Comparison of ENCODE assay signal across 23 mouse cellular contexts in the genomic region with DNA sequence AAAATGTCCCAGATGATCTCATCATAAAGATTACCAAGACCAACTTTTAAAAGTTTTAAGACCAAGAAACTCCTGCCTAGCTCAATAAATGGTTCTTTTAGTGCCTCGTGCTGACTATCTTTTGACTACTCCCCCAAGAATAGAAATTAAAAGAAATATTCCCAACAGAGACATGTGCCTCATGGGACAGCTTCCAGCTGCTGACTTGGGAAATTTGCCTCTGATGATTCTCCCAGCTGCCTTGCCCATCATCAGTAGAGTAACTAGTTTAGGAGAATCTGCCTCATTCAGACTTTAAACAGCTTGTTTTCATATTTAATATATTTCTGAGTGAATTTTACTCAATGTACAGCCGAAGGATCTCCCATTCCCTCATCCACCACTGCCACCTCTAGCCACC.
DNase-seq lines count a peak whose midpoint lies in the region; ATAC-seq and TF ChIP-seq lines count a peak whose summit lies in the region.
"Had no signal": no experiment of that assay in that cellular context is flagged by ENCODE, and none has a peak within 500 bp of the region (broad histone marks: within the 10 kb centered on the region; RNA-seq: fewer than 3 reads in every experiment).

No protein-coding gene starts in this region.

- H3K4me3 ChIP-seq in kidney, embryonic 15.5 days (replicated peaks), result no peak overlapping the region
- H3K4me3 ChIP-seq in lung, postnatal 0 days (ENCODE audit: low read depth, low read length), result no peak overlapping the region
- H3K4me3 ChIP-seq: embryonic facial prominence, embryonic 10.5 days; embryonic facial prominence, embryonic 13.5 days; erythroblast, embryonic 14.5 days; forebrain, embryonic 12.5 days; forebrain, embryonic 15.5 days; hindbrain, embryonic 12.5 days had no signal

- H3K4me2 ChIP-seq in kidney, embryonic 15.5 days, result no peak overlapping the region
- no peak overlapping the region for H3K4me2 ChIP-seq in lung, postnatal 0 days (replicated peaks; ENCODE audit: low read depth, low read length)
- H3K4me2 ChIP-seq: embryonic facial prominence, embryonic 13.5 days; forebrain, embryonic 12.5 days; forebrain, embryonic 15.5 days; heart, embryonic 11.5 days; hindbrain, embryonic 12.5 days had no signal

- H3K36me3 ChIP-seq in kidney, embryonic 15.5 days, result no peaks in the 10 kb centered on the region
- H3K36me3 ChIP-seq in lung, postnatal 0 days (ENCODE audit: insufficient read depth, low read length), result no peaks in the 10 kb centered on the region
- H3K36me3 ChIP-seq: embryonic facial prominence, embryonic 10.5 days; embryonic facial prominence, embryonic 13.5 days; forebrain, embryonic 12.5 days; forebrain, embryonic 15.5 days; hindbrain, embryonic 12.5 days had no signal

- no peak for TF ChIP-seq EP300 in lung, postnatal 0 days (IDR thresholded peaks at IDR 0.05)

- 66% methylated on average over 2 of the region's 2 CpGs for WGBS in kidney, embryonic 15.5 days
- 66% methylated on average over 2 of the region's 2 CpGs for WGBS in lung, postnatal 0 days

- H3K9ac ChIP-seq in kidney, embryonic 15.5 days, result no peak overlapping the region
- H3K9ac ChIP-seq in lung, postnatal 0 days (replicated peaks; ENCODE audit: low read depth), result no peak overlapping the region
- H3K9ac ChIP-seq: embryonic facial prominence, embryonic 13.5 days; forebrain, embryonic 12.5 days; forebrain, embryonic 15.5 days; hindbrain, embryonic 12.5 days had no signal

- TF ChIP-seq CTCF in lung, postnatal 0 days (IDR thresholded peaks at IDR 0.05), result no peak

- no peak overlapping the region for H3K27ac ChIP-seq in kidney, embryonic 15.5 days
- no peak overlapping the region for H3K27ac ChIP-seq in lung, postnatal 0 days (ENCODE audit: low read length)
- H3K27ac ChIP-seq: embryonic facial prominence, embryonic 10.5 days; embryonic facial prominence, embryonic 13.5 days; forebrain, embryonic 12.5 days; forebrain, embryonic 15.5 days; hindbrain, embryonic 12.5 days had no signal

- peak; percentile 16 for DNase-seq in heart, adult 11 months
- DNase-seq in heart, adult 18-20 months, result no peak
- DNase-seq in kidney, postnatal 14 days, result peak; percentile 46
- peak; percentile 54 for DNase-seq in lung, postnatal 0 days (ENCODE audit: low spot score)
- DNase-seq in lung, postnatal 25 days (ENCODE audit: low spot score), result no peak
- peak; percentile 2 for DNase-seq in ovary, adult 18-20 months (ENCODE audit: low spot score)
- DNase-seq in ovary, postnatal 36 days (ENCODE audit: low spot score), result no peak
- DNase-seq: adrenal gland, adult 8-10 months; adrenal gland, postnatal 25 days; cerebellum, adult 11-12 months; cerebellum, adult 8-10 months; cerebellum, postnatal 36 days; embryo, embryonic 11 days; gastrocnemius, postnatal 25 days had no signal

- ATAC-seq in kidney, embryonic 15.5 days (replicated peaks; ENCODE audit: low FRiP score), result no peak
- ATAC-seq in lung, postnatal 0 days, result no peak; the same call in 1 of the 2 replicates
- ATAC-seq: activated CD4-positive, CD25-positive, alpha-beta regulatory T cell, adult 4 months; forebrain, embryonic 15.5 days had no signal

- no peaks in the 10 kb centered on the region for H3K27me3 ChIP-seq in kidney, embryonic 15.5 days
- no peaks in the 10 kb centered on the region for H3K27me3 ChIP-seq in lung, postnatal 0 days (replicated peaks; ENCODE audit: insufficient read depth, low read length)
- H3K27me3 ChIP-seq: embryonic facial prominence, embryonic 13.5 days; forebrain, embryonic 15.5 days; hindbrain, embryonic 12.5 days had no signal

- H3K9me3 ChIP-seq in kidney, embryonic 15.5 days (replicated peaks), result no peaks in the 10 kb centered on the region
- no peaks in the 10 kb centered on the region for H3K9me3 ChIP-seq in lung, postnatal 0 days (ENCODE audit: low read length)
- H3K9me3 ChIP-seq: embryonic facial prominence, embryonic 10.5 days; embryonic facial prominence, embryonic 13.5 days; forebrain, embryonic 12.5 days; forebrain, embryonic 15.5 days; hindbrain, embryonic 12.5 days had no signal

- 0 out of 2 replicates have a peak, but pooled peaks cover 2% of the 10 kb centered on the region for H3K4me1 ChIP-seq in kidney, embryonic 15.5 days
- H3K4me1 ChIP-seq in lung, postnatal 0 days (ENCODE audit: insufficient read depth, low read depth, low read length), result no peaks in the 10 kb centered on the region
- H3K4me1 ChIP-seq: embryonic facial prominence, embryonic 10.5 days; embryonic facial prominence, embryonic 13.5 days; hindbrain, embryonic 12.5 days had no signal

Comparison
In these comparisons a context has a peak if more than half of its experiments do, and no peak if none do; other contexts are left out.
1. DNase-seq: peak in heart, adult 11 months (single experiment), kidney, postnatal 14 days (single experiment), lung, postnatal 0 days (single experiment) and ovary, adult 18-20 months (single experiment); none in heart, adult 18-20 months (0 of 2), lung, postnatal 25 days (single experiment) and ovary, postnatal 36 days (single experiment).